Mouse (Mus musculus): ENCODE data around the gene Klhdc2. TPM values are rescaled to one million over a fixed set of nuclear protein-coding genes. Genes with fewer than 3 reads are reported as not detected.
A peak's percentile ranks its signal among the peaks of the same experiment; 100 is the strongest.

The Klhdc2 gene
- polyA plus RNA-seq, 1 experiment = 27.7 TPM

DNA sequence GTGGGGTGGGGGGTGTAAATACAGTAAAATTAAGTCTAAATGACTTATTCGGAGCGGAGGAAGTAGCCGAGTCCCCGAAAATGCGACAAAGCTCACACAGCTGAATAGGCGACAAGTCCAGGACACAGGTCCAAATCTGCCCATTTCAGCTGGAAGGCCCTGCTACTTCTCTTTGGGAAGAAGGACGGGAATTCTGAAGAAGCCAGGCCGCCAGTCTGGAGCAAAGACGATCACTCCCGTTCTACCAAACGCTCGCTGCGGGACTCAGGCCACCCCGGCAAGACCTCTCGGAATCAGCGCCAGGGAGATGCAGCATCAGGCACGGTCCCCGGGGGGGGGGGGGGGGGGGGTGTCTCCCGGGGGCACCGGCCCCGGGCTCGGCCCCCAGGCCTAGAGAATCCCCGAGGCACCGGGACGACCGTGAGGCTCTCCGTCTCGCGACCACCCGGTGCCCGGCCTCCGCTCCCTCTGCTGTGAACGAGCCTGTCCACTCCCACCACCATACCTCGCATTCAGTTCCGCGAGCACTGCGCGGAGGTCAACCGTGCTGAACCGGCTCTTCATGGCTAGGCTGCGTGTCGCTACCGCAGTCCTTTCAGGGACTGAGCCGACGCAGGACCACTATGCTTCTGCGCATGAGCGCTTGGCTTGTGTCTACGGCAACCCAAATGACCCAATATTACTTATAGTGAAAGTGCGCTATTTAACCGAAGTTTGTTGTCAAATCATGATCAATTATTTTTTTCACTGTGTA is 60.2 kb downstream of the Klhdc2 start, which contains the start of gene Nemf:
Nemf (minus strand) TSS at position 620 of the 754 bp plus-strand sequence.
- Histone ChIP-seq H3K4me3 (replicated peaks; ENCODE audit: control insufficient read depth, low read depth, low read length) (peak within 1 kb of the TSS; percentile 80), H3K4me1 (ENCODE audit: control insufficient read depth, insufficient read depth, low read length) (no peaks in the 10 kb centered on the region; the same call in 1 of the 2 replicates), H3K27ac (ENCODE audit: control insufficient read depth, insufficient read depth, low read depth, low read length, poor library complexity) (peak within 1 kb of the TSS; percentile 62)
- TF ChIP-seq CTCF (IDR thresholded peaks at IDR 0.05; ENCODE audit: control insufficient read depth, insufficient read depth, low read length) (0 out of 2 replicates have a peak, but pooled peaks have one; percentile 5), POLR2A (IDR thresholded peaks at IDR 0.05; ENCODE audit: borderline replicate concordance, control insufficient read depth, low read depth, low read length) (peak; percentile 95)
- under 1% methylated on average over 47 of the region's 50 CpGs for WGBS

DNA sequence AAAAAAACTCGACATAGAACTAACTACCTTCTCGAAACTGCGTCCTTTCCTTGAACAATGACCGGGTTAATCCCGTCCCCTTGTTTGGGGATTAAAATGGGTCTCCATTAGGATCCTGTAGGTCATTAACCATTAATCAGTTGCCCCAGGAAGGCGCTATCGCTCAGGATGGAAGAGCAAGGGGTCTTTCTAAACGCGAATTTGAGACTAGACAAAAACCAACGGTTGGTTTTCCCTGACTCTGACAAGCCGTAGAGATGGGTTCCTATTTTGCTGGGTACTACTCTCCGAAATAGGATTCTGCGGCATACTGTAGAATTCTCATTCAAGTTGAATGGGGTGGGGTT is 60.8 kb downstream of the Klhdc2 start:
- Histone ChIP-seq H3K27ac (ENCODE audit: control insufficient read depth, insufficient read depth, low read depth, low read length, poor library complexity) (no peak overlapping the region), H3K4me1 (ENCODE audit: control insufficient read depth, insufficient read depth, low read length) (no peaks in the 10 kb centered on the region; the same call in 1 of the 2 replicates), H3K4me3 (replicated peaks; ENCODE audit: control insufficient read depth, low read depth, low read length) (peak overlapping the region; percentile 80)
- WGBS = 6% methylated on average over 13 of the region's 13 CpGs
- no peak for TF ChIP-seq POLR2A (IDR thresholded peaks at IDR 0.05; ENCODE audit: borderline replicate concordance, control insufficient read depth, low read depth, low read length)
- TF ChIP-seq CTCF (IDR thresholded peaks at IDR 0.05; ENCODE audit: control insufficient read depth, insufficient read depth, low read length) = no peak

Other genes with a start within 250 kb of the Klhdc2 start
- 1,025 and 1,436 TPM in 2 replicates for gene Rps29, start 137.5 kb upstream of the Klhdc2 start, polyA plus RNA-seq (2011; ENCODE audit: insufficient read depth, insufficient read length, low replicate concordance, missing spikeins)
- 14.2 and 17.3 TPM in 2 replicates for gene Lrr1, start 127.9 kb upstream of the Klhdc2 start, polyA plus RNA-seq (2011; ENCODE audit: insufficient read depth, insufficient read length, low replicate concordance, missing spikeins)
- gene Rpl36al, start 112.6 kb upstream of the Klhdc2 start, polyA plus RNA-seq (2011; ENCODE audit: insufficient read depth, insufficient read length, low replicate concordance, missing spikeins) = 622 and 901 TPM in 2 replicates
- gene Mgat2, start 112.5 kb upstream of the Klhdc2 start, polyA plus RNA-seq (2011; ENCODE audit: insufficient read depth, insufficient read length, low replicate concordance, missing spikeins) = 7.5 and 13.2 TPM in 2 replicates
- 3.0 TPM in 1 of 2 replicates, not detected in the other for gene Gm49383, start 99.6 kb upstream of the Klhdc2 start, polyA plus RNA-seq (2011; ENCODE audit: insufficient read depth, insufficient read length, low replicate concordance, missing spikeins)
- gene Dnaaf2, start 98.3 kb upstream of the Klhdc2 start, polyA plus RNA-seq (2011; ENCODE audit: insufficient read depth, insufficient read length, low replicate concordance, missing spikeins) = 2.1 and 3.1 TPM in 2 replicates
- 22.6 and 26.6 TPM in 2 replicates for gene Gm49384, start 92.4 kb upstream of the Klhdc2 start, polyA plus RNA-seq (2011; ENCODE audit: insufficient read depth, insufficient read length, low replicate concordance, missing spikeins)
- gene Pole2, start 68.5 kb upstream of the Klhdc2 start, polyA plus RNA-seq (2011; ENCODE audit: insufficient read depth, insufficient read length, low replicate concordance, missing spikeins) = 9.1 and 16.1 TPM in 2 replicates
- 1.9 TPM in 1 of 2 replicates, not detected in the other for gene Klhdc1, start 55.5 kb upstream of the Klhdc2 start, polyA plus RNA-seq (2011; ENCODE audit: insufficient read depth, insufficient read length, low replicate concordance, missing spikeins)
- gene Nemf, start 60.5 kb downstream of the Klhdc2 start, polyA plus RNA-seq (2011; ENCODE audit: insufficient read depth, insufficient read length, low replicate concordance, missing spikeins) = 28.9 and 43.5 TPM in 2 replicates
- 48.1 and 48.4 TPM in 2 replicates for gene Arf6, start 75.5 kb downstream of the Klhdc2 start, polyA plus RNA-seq (2011; ENCODE audit: insufficient read depth, insufficient read length, low replicate concordance, missing spikeins)
- gene Gm9887, start 75.8 kb downstream of the Klhdc2 start, polyA plus RNA-seq (2011; ENCODE audit: insufficient read depth, insufficient read length, low replicate concordance, missing spikeins) = not detected in 2 replicates